Comparison of ENCODE assay signal across 10 mouse cellular contexts in the genomic region with DNA sequence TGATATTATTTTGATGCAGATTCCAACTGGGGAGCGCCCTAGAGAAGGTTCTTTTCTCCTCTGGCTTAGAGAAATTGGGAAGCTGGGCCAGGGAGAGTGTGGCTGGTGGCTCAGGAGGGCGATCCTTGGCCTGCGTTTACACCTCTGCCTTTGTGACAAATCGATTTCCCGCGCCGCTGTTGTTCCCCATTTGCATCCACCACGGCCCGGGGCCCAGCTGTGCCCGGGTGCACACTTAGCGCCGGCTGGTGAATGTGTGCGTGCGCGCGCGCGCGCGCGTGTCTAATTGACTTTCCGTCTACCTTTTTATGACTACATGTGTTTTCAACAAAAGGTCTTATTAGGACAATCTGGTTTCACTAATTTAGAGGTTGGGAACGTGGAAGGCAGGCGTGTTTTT. TPM values are rescaled to one million over a fixed set of nuclear protein-coding genes. Genes with fewer than 3 reads are reported as not detected.
DNase-seq lines count a peak whose midpoint lies in the region; ATAC-seq lines count a peak whose summit lies in the region.
"Had no signal": no experiment of that assay in that cellular context is flagged by ENCODE, and none has a peak within 500 bp of the region (broad histone marks: within the 10 kb centered on the region; RNA-seq: fewer than 3 reads in every experiment).

No protein-coding gene starts in this region.

- 5% methylated on average over 24 of the region's 24 CpGs for WGBS in heart, embryonic 14.5 days
- WGBS in embryonic facial prominence, embryonic 11.5 days: 2% methylated on average over 24 of the region's 24 CpGs
- WGBS in intestine, embryonic 15.5 days: 6% methylated on average over 24 of the region's 24 CpGs

- H3K4me3 ChIP-seq in heart, embryonic 14.5 days (ENCODE audit: control insufficient read depth in 1 of 2, insufficient read depth in 1 of 2, low read depth in 1 of 2, low read length in 2 of 2): peak overlapping the region; percentile 26 to 29
- H3K4me3 ChIP-seq in embryonic facial prominence, embryonic 11.5 days (ENCODE audit: low read depth, low read length): peak overlapping the region; percentile 87
- H3K4me3 ChIP-seq in intestine, embryonic 15.5 days (replicated peaks): no peak overlapping the region

- DNase-seq in heart, postnatal 25 days (ENCODE audit: low spot score): no peak
- peak; percentile 80 for DNase-seq in embryonic facial prominence, embryonic 11.5 days (ENCODE audit: low spot score)
- DNase-seq in neural tube, embryonic 10.5 days (ENCODE audit: extremely low spot score, low spot score): peak; percentile 68
- DNase-seq in frontal cortex, postnatal 14 days (ENCODE audit: low spot score in 2 of 2): no peak
- no peak for DNase-seq in natural killer cell, adult 2 months (ENCODE audit: low spot score in 2 of 2)
- DNase-seq in gastrocnemius, postnatal 10 days: no peak

- H3K27me3 ChIP-seq in heart, embryonic 14.5 days (ENCODE audit: control insufficient read depth, insufficient read depth, low read length): peaks cover 40% of the 10 kb centered on the region
- H3K27me3 ChIP-seq in embryonic facial prominence, embryonic 11.5 days (ENCODE audit: control insufficient read depth, insufficient read depth, low read length): no peaks in the 10 kb centered on the region
- peaks cover 54% of the 10 kb centered on the region for H3K27me3 ChIP-seq in intestine, embryonic 15.5 days (replicated peaks)

- H3K4me1 ChIP-seq in heart, embryonic 14.5 days (ENCODE audit: control insufficient read depth in 2 of 2, insufficient read depth in 2 of 2, low read length in 2 of 2): peaks cover 2 to 4% of the 10 kb centered on the region in 2 experiments; a peak in 3 of 4 replicates
- H3K4me1 ChIP-seq in embryonic facial prominence, embryonic 11.5 days (ENCODE audit: control insufficient read depth, insufficient read depth, low read length): no peaks in the 10 kb centered on the region; the same call in 1 of the 2 replicates
- peaks cover 16% of the 10 kb centered on the region for H3K4me1 ChIP-seq in intestine, embryonic 15.5 days (replicated peaks)

- no peak for ATAC-seq in heart, embryonic 14.5 days (ENCODE audit: insufficient number of reproducible peaks, insufficient read depth, low FRiP score, low read depth)
- no peak for ATAC-seq in embryonic facial prominence, embryonic 11.5 days (replicated peaks; ENCODE audit: insufficient number of reproducible peaks, low FRiP score, low TSS enrichment, low read depth)
- no peak for ATAC-seq in intestine, embryonic 15.5 days
- ATAC-seq: CD4-positive, CD25-positive, alpha-beta regulatory T cell, adult 4 months had no signal

- H3K9ac ChIP-seq in heart, embryonic 14.5 days (ENCODE audit: low read length): peak overlapping the region; percentile 34; the same call in 1 of the 2 replicates
- H3K9ac ChIP-seq in embryonic facial prominence, embryonic 11.5 days (replicated peaks; ENCODE audit: low read length): peak overlapping the region; percentile 99
- H3K9ac ChIP-seq in intestine, embryonic 15.5 days: no peak overlapping the region

- H3K27ac ChIP-seq in heart, embryonic 14.5 days (replicated peaks in 1 of 2; ENCODE audit: control insufficient read depth in 1 of 2, insufficient read depth in 1 of 2, low read depth in 2 of 2, low read length in 2 of 2): no peak overlapping the region
- peak overlapping the region; percentile 100 for H3K27ac ChIP-seq in embryonic facial prominence, embryonic 11.5 days (replicated peaks; ENCODE audit: low read depth, low read length)
- H3K27ac ChIP-seq in intestine, embryonic 15.5 days: no peak overlapping the region
- H3K27ac ChIP-seq: macrophage had no signal

- H3K9me3 ChIP-seq in heart, embryonic 14.5 days (ENCODE audit: control insufficient read depth, low read length): no peaks in the 10 kb centered on the region
- H3K9me3 ChIP-seq in embryonic facial prominence, embryonic 11.5 days (replicated peaks; ENCODE audit: control insufficient read depth, low read length): no peaks in the 10 kb centered on the region
- no peaks in the 10 kb centered on the region for H3K9me3 ChIP-seq in intestine, embryonic 15.5 days

- intact Hi-C loops in heart, postnatal 25 days (cut with DNase I): no loop called here

- no peaks in the 10 kb centered on the region for H3K36me3 ChIP-seq in heart, embryonic 14.5 days (ENCODE audit: control insufficient read depth, insufficient read depth, low read length)
- H3K36me3 ChIP-seq in embryonic facial prominence, embryonic 11.5 days (replicated peaks; ENCODE audit: control insufficient read depth, insufficient read depth, low read depth, low read length): no peaks in the 10 kb centered on the region; the same call in 1 of the 2 replicates
- H3K36me3 ChIP-seq in intestine, embryonic 15.5 days: no peaks in the 10 kb centered on the region

- peak overlapping the region; percentile 64 for H3K4me2 ChIP-seq in heart, embryonic 14.5 days (ENCODE audit: low read length)
- peak overlapping the region; percentile 64 for H3K4me2 ChIP-seq in embryonic facial prominence, embryonic 11.5 days (ENCODE audit: low read depth, low read length)
- peak overlapping the region; percentile 45 for H3K4me2 ChIP-seq in intestine, embryonic 15.5 days (replicated peaks)

RNA-seq across cellular contexts. Expression of a gene that starts 4.9 kb away (rescaled TPM):
- polyA plus RNA-seq in heart, embryonic 14.5 days (2014; fragmentation: Nextera tagmentation; extraction: Ambion mirVana): 8.9 and 9.0 TPM in 2 replicates
- total RNA-seq in heart, postnatal 25 days (2021): 10 to 100 TPM; 32.7 to 35.6 TPM
- 126 and 145 TPM in 2 replicates for polyA plus RNA-seq in embryonic facial prominence, embryonic 11.5 days (2014; fragmentation: Nextera tagmentation; extraction: Ambion mirVana)
- 5.0 and 6.2 TPM in 2 replicates for polyA plus RNA-seq in intestine, embryonic 15.5 days (2015; fragmentation: Nextera tagmentation; extraction: Ambion mirVana)
- total RNA-seq in gastrocnemius, postnatal 10 days (2021): 10 to 100 TPM; 65.9 to 84.0 TPM
- polyA plus RNA-seq: CD4-positive, CD25-positive, alpha-beta regulatory T cell, adult 4 months had no signal

Comparison
In these comparisons a context has a peak if more than half of its experiments do, and no peak if none do; other contexts are left out.
1. DNase-seq: peak in embryonic facial prominence, embryonic 11.5 days (single experiment) and neural tube, embryonic 10.5 days (single experiment); none in heart, postnatal 25 days (single experiment), frontal cortex, postnatal 14 days (0 of 2), natural killer cell, adult 2 months (0 of 2) and gastrocnemius, postnatal 10 days (single experiment).
2. RNA of a gene that starts 4.9 kb away (polyA plus RNA-seq): 126 to 145 TPM in embryonic facial prominence, embryonic 11.5 days; 8.9 to 9.0 TPM in heart, embryonic 14.5 days and 5.0 to 6.2 TPM in intestine, embryonic 15.5 days; every median in the first group is over 10 times any median in the second.
3. Peak in every context shown above with its lines, with median percentiles within 50 percentile points of each other: H3K4me2 ChIP-seq.